Mouse (Mus musculus) neural tube, embryonic 14.5 days (tissue): ENCODE data around the gene Clk2. TPM values are rescaled to one million over a fixed set of nuclear protein-coding genes. Genes with fewer than 3 reads are reported as not detected.

Experiments used
- polyA plus RNA-seq: library from polyadenylated mRNA; unstranded; fragments of >200 nt; fragmentation: Nextera tagmentation; extraction: Ambion mirVana; gene quantifications from 2 replicates; pipeline ENCODE4 v1.2.1, GENCODE M21; 2014

The Clk2 gene
- polyA plus RNA-seq, 1 experiment from 2014 or later, result 19.6 TPM

Other genes with a start within 250 kb of the Clk2 start
- gene Ash1l, start 214.2 kb upstream of the Clk2 start, polyA plus RNA-seq, result 27.1 and 27.9 TPM in 2 replicates
- 142 and 149 TPM in 2 replicates for gene Dap3, start 213.6 kb upstream of the Clk2 start, polyA plus RNA-seq
- 96.7 and 104 TPM in 2 replicates for gene Rusc1, start 71.5 kb upstream of the Clk2 start, polyA plus RNA-seq
- not detected in 2 replicates for gene Gm43738, start 63.7 kb upstream of the Clk2 start, polyA plus RNA-seq
- 378 and 453 TPM in 2 replicates for gene Fdps, start 62.8 kb upstream of the Clk2 start, polyA plus RNA-seq
- 0.66 TPM in 1 of 2 replicates, not detected in the other for gene Pklr, start 28.7 kb upstream of the Clk2 start, polyA plus RNA-seq
- gene Hcn3, start 4.6 kb upstream of the Clk2 start, polyA plus RNA-seq, result 25.4 and 28.7 TPM in 2 replicates
- 126 and 153 TPM in 2 replicates for gene Scamp3, start 12.7 kb downstream of the Clk2 start, polyA plus RNA-seq
- gene Fam189b, start 18.3 kb downstream of the Clk2 start, polyA plus RNA-seq, result 38.5 and 41.7 TPM in 2 replicates
- 41.5 and 49.7 TPM in 2 replicates for gene Gba, start 38.1 kb downstream of the Clk2 start, polyA plus RNA-seq
- gene Thbs3, start 50.4 kb downstream of the Clk2 start, polyA plus RNA-seq, result 34.7 and 36.6 TPM in 2 replicates
- 147 and 151 TPM in 2 replicates for gene Mtx1, start 62.3 kb downstream of the Clk2 start, polyA plus RNA-seq
- 0.90 and 1.4 TPM in 2 replicates for gene Muc1, start 64.3 kb downstream of the Clk2 start, polyA plus RNA-seq
- gene Krtcap2, start 81.2 kb downstream of the Clk2 start, polyA plus RNA-seq, result 206 and 240 TPM in 2 replicates
- 61.6 and 70.7 TPM in 2 replicates for gene Trim46, start 81.5 kb downstream of the Clk2 start, polyA plus RNA-seq
- 69.6 and 84.4 TPM in 2 replicates for gene Dpm3, start 94.6 kb downstream of the Clk2 start, polyA plus RNA-seq
- 36.7 and 39.8 TPM in 2 replicates for gene Slc50a1, start 105.8 kb downstream of the Clk2 start, polyA plus RNA-seq
- gene Efna1, start 116.3 kb downstream of the Clk2 start, polyA plus RNA-seq, result 6.8 and 10.5 TPM in 2 replicates
- 85.7 and 96.9 TPM in 2 replicates for gene Efna3, start 158.2 kb downstream of the Clk2 start, polyA plus RNA-seq
- gene Efna4, start 173.2 kb downstream of the Clk2 start, polyA plus RNA-seq, result 4.3 and 6.1 TPM in 2 replicates
- 37.6 and 48.3 TPM in 2 replicates for gene Adam15, start 185.2 kb downstream of the Clk2 start, polyA plus RNA-seq
- 0.19 and 0.25 TPM in 2 replicates for gene Dcst2, start 197.2 kb downstream of the Clk2 start, polyA plus RNA-seq
- 1.1 and 1.4 TPM in 2 replicates for gene Dcst1, start 200.5 kb downstream of the Clk2 start, polyA plus RNA-seq
- gene Zbtb7b, start 230.0 kb downstream of the Clk2 start, polyA plus RNA-seq, result 0.40 and 0.78 TPM in 2 replicates
- gene Lenep, start 238.0 kb downstream of the Clk2 start, polyA plus RNA-seq, result 0.88 and 1.9 TPM in 2 replicates
- 29.5 and 30.8 TPM in 2 replicates for gene Flad1, start 247.1 kb downstream of the Clk2 start, polyA plus RNA-seq